Mouse (Mus musculus): ENCODE data around the gene D17Wsu92e. TPM values are rescaled to one million over a fixed set of nuclear protein-coding genes. Genes with fewer than 3 reads are reported as not detected.
"Not testable (repeated sequence)": the region's sequence is repeated elsewhere in the genome, so short reads cannot be mapped to it uniquely, and the experiment has no call there.

D17Wsu92e gene
- polyA plus RNA-seq, 1 experiment from 2014 or later, result 27.4 TPM

DNA sequence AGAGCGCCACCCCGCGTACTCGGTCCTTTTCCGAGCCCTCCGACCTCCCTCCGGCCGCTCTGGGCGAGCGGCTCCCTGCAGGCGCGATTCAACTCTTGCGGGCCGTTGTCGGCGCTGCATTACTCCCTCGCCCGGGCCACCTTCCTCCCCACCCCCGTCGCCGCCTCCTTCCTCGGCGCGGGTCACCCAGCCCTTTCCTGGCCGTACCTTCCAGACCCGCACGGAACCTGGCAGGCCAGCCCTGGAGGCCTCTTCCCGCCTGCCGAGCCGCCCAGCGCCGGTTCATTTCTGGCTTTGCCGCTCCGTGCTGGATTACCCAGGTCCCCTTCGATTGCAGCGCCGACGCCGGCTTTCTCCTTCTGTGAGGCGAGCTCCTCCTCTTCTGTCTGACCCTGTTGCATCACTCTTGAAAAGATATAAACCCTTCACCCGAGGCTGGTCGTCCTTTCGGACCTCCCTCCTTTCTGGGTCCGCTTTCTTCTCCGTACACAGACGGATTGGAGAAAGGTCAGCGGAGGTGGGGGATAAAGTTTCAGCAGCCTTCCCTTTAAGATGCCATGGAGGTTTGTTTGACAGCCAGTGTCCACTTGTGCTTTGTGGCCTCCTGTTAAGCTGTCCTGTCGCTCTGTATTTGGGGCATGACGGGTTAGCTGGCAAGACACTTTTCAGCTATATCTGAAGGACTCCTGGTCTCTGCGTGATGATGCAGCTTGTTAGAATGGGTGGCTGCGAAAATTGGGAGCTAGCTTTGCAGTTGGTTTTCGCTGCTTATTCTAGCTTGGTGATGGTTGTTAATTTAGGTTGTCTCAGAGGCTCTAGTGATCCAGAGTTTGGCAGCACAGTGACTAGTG lies 36.6 kb upstream of the D17Wsu92e start:
- Histone ChIP-seq H3K4me1 (replicated peaks; ENCODE audit: control insufficient read depth, insufficient read depth, low read length) (peaks cover 7% of the 10 kb centered on the region; the same call in 1 of the 2 replicates), H3K27me3 (replicated peaks; ENCODE audit: control insufficient read depth, insufficient read depth, low read length) (no peaks in the 10 kb centered on the region), H3K9ac (ENCODE audit: low read depth, low read length) (peak overlapping the region; percentile 75), H3K27ac (ENCODE audit: low read depth, low read length) (peak overlapping the region; percentile 88), H3K36me3 (ENCODE audit: control insufficient read depth, insufficient read depth) (peaks cover 20% of the 10 kb centered on the region; the same call in 1 of the 2 replicates), H3K4me2 (replicated peaks; ENCODE audit: low read depth) (peak overlapping the region; percentile 96), H3K4me3 (ENCODE audit: low read depth, low read length) (peak overlapping the region; percentile 95), H3K9me3 (ENCODE audit: control insufficient read depth) (no peaks in the 10 kb centered on the region)
- peak; percentile 64 for ATAC-seq
- 2% methylated on average over 52 of the region's 52 CpGs for WGBS
- no peak for TF ChIP-seq CTCF (IDR thresholded peaks at IDR 0.05; ENCODE audit: low read depth)

DNA sequence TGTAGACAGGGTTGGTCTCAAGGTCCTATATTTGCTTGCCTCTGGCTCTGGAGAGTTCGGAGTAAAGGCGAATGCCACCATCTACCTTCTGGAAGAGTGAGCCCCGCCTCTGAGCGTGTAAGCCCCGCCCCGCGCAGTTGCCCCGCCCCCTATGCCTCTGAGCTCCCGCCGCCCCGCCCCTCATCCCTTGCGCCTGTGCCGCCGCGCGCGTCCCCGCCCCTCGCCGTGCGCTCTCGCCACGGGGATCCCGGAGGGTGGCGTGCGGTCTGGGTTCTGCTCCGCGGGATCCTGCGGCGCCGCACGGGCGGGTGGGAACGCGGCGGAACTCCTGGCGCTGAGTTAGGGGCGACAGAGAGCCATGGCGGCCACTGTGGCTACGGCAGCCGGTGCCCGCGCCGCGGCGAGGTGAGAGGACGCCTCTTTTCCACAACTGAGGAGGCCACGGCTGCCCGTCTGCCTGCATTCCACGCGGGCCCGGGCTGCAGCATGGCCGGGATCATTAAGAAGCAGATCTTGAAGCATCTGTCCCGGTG lies 35.9 kb upstream of the D17Wsu92e start, which contains the start of gene Uhrf1bp1:
Uhrf1bp1 (plus strand) TSS at position 177 of the 533 bp plus-strand sequence.
- H3K36me3 ChIP-seq (ENCODE audit: control insufficient read depth, insufficient read depth), result peaks cover 24% of the 10 kb centered on the region; the same call in 1 of the 2 replicates
- peak within 1 kb of the TSS; percentile 96 for H3K4me2 ChIP-seq (replicated peaks; ENCODE audit: low read depth)
- peak within 1 kb of the TSS; percentile 88 for H3K27ac ChIP-seq (ENCODE audit: low read depth, low read length)
- peaks cover 7% of the 10 kb centered on the region; the same call in 1 of the 2 replicates for H3K4me1 ChIP-seq (replicated peaks; ENCODE audit: control insufficient read depth, insufficient read depth, low read length)
- peak within 1 kb of the TSS; percentile 95 for H3K4me3 ChIP-seq (ENCODE audit: low read depth, low read length)
- no peaks in the 10 kb centered on the region for H3K9me3 ChIP-seq (ENCODE audit: control insufficient read depth)
- TF ChIP-seq CTCF (IDR thresholded peaks at IDR 0.05; ENCODE audit: low read depth), result peak; percentile 28; the same call in 1 of the 2 replicates
- WGBS, result under 1% methylated on average over 54 of the region's 54 CpGs
- H3K27me3 ChIP-seq (replicated peaks; ENCODE audit: control insufficient read depth, insufficient read depth, low read length), result no peaks in the 10 kb centered on the region
- H3K9ac ChIP-seq (ENCODE audit: low read depth, low read length), result peak within 1 kb of the TSS; percentile 75
- peak; percentile 80 for ATAC-seq

DNA sequence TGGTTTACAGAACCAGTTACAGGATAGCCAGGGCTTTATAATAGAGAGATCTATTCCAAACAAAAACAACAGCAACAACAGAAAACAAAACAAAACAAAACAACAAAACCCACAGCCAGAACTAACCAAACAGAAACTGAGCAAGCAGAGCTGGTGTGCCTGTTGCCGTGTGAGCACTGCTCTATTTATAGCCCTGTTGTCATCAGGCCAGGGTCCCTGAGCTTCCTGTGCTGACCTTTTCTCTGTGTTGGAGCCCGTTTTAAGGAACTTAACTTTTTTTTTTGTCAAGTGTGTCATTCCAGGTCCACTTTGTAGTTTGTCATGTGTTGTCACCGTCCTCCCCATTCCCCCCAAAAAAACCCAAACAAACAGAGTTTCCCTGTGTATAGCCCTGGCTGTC lies 30.6 kb upstream of the D17Wsu92e start:
- no peak overlapping the region for H3K4me3 ChIP-seq (ENCODE audit: low read depth, low read length)
- no peaks in the 10 kb centered on the region for H3K4me1 ChIP-seq (replicated peaks; ENCODE audit: control insufficient read depth, insufficient read depth, low read length)
- no peak overlapping the region for H3K27ac ChIP-seq (ENCODE audit: low read depth, low read length)
- whole genome bisulfite sequencing, result 71% methylated on average over 3 of the region's 3 CpGs
- peaks cover 70% of the 10 kb centered on the region for H3K36me3 ChIP-seq (ENCODE audit: control insufficient read depth, insufficient read depth)
- ATAC-seq, result no peak
- H3K9ac ChIP-seq (ENCODE audit: low read depth, low read length), result no peak overlapping the region
- H3K9me3 ChIP-seq (ENCODE audit: control insufficient read depth), result no peaks in the 10 kb centered on the region
- TF ChIP-seq CTCF (IDR thresholded peaks at IDR 0.05; ENCODE audit: low read depth), result no peak
- H3K27me3 ChIP-seq (replicated peaks; ENCODE audit: control insufficient read depth, insufficient read depth, low read length), result no peaks in the 10 kb centered on the region
- no peak overlapping the region for H3K4me2 ChIP-seq (replicated peaks; ENCODE audit: low read depth)

DNA sequence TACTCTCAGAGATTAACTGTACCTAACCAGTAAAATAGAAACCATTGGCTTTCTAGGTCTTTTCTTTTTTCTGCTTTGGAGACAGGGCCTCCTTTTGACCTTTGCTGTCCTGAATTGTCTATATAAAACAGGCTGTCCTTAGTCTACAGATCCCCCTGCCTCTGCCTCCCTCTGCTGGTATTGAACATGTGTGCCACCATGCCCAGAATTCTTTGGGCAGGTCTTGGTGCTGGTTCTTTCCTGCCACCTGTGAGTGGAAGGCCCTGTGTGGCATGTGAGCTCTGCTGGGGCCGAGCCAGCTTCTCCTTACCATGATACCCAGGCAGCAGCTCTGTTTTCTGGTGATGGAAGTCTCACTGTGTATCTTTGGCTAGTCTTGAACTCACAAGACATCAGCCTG lies 27.9 kb upstream of the D17Wsu92e start:
- peak; percentile 44 for TF ChIP-seq CTCF (IDR thresholded peaks at IDR 0.05; ENCODE audit: low read depth)
- H3K27ac ChIP-seq (ENCODE audit: low read depth, low read length), result no peak overlapping the region
- no peaks in the 10 kb centered on the region for H3K9me3 ChIP-seq (ENCODE audit: control insufficient read depth)
- WGBS, result 100% methylated on average over 1 of the region's 1 CpGs
- H3K9ac ChIP-seq (ENCODE audit: low read depth, low read length), result no peak overlapping the region
- peaks cover 81% of the 10 kb centered on the region for H3K36me3 ChIP-seq (ENCODE audit: control insufficient read depth, insufficient read depth)
- H3K4me3 ChIP-seq (ENCODE audit: low read depth, low read length), result no peak overlapping the region
- H3K4me2 ChIP-seq (replicated peaks; ENCODE audit: low read depth), result no peak overlapping the region
- ATAC-seq, result no peak
- no peaks in the 10 kb centered on the region for H3K4me1 ChIP-seq (replicated peaks; ENCODE audit: control insufficient read depth, insufficient read depth, low read length)
- H3K27me3 ChIP-seq (replicated peaks; ENCODE audit: control insufficient read depth, insufficient read depth, low read length), result no peaks in the 10 kb centered on the region

DNA sequence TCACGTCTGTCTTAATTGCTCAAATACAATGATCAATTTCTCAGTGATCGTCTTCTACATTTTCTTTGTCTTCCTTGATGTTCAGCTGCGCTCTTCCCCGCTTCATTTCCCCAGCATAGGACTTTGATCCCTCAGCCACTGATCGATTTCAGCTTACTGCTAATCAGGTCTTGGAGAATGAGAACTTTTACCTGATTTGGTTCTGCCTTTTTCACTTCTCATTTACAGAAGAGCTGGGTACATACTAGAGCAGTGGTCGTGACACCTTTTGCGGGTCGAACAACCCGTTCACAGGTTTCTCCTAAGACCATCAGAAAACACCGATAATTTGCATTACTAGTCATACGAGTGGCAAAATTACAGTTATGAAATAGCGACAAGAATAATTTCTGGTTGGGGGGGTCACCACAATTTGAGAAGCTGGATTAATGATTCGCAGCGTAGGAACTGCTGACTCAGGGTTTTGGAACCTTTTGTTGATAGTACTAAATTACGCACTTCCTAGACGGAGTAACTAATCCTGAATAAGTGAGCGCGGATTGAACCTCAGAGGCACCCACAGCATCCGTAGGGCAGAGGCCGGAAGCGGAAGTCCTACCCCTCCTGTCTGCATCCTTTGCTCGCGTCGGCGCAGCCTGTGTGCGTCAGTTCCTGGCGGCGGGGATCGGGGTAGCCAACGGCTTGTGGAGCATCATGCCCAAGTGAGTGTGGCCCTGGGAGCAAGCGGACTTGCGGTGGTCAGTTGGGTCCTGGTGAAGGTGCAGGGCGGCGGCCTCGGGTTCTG lies 19.2 kb upstream of the D17Wsu92e start:
- Histone ChIP-seq H3K36me3 (ENCODE audit: control insufficient read depth, insufficient read depth) (peaks cover 8% of the 10 kb centered on the region), H3K9me3 (ENCODE audit: control insufficient read depth) (no peaks in the 10 kb centered on the region), H3K4me3 (ENCODE audit: low read depth, low read length) (peak overlapping the region; percentile 86), H3K27me3 (replicated peaks; ENCODE audit: control insufficient read depth, insufficient read depth, low read length) (no peaks in the 10 kb centered on the region), H3K27ac (ENCODE audit: low read depth, low read length) (peak overlapping the region; percentile 79), H3K4me1 (replicated peaks; ENCODE audit: control insufficient read depth, insufficient read depth, low read length) (no peaks in the 10 kb centered on the region), H3K9ac (ENCODE audit: low read depth, low read length) (peak overlapping the region; percentile 77), H3K4me2 (replicated peaks; ENCODE audit: low read depth) (peak overlapping the region; percentile 85)
- peak; percentile 97 for ATAC-seq
- TF ChIP-seq CTCF (IDR thresholded peaks at IDR 0.05; ENCODE audit: low read depth), result no peak
- whole genome bisulfite sequencing, result 2% methylated on average over 35 of the region's 35 CpGs

DNA sequence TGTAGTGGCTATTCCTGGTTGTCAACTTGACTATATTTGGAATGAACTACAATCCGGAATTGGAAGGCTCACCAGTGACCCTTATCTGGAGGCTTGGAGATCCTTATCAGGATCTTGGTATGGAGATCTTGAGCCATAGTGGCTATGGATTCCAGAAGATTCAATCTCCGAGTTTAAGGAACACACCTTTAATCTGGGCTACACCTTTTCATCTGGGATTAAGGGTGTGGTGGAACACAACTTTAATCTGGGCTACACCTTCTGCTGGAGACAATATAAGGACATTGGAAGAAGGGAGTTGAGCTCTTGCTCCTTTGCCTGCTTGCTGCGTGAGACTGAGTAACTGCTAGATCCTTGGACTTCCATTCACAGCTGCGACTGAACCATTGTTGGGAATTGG lies 17.4 kb upstream of the D17Wsu92e start, which contains the start of gene Snrpc:
Snrpc (plus strand) TSS at position 301 of the 400 bp plus-strand sequence.
- H3K27me3 ChIP-seq (replicated peaks; ENCODE audit: control insufficient read depth, insufficient read depth, low read length); H3K9me3 ChIP-seq (ENCODE audit: control insufficient read depth); ATAC-seq; H3K4me1 ChIP-seq (replicated peaks; ENCODE audit: control insufficient read depth, insufficient read depth, low read length); H3K36me3 ChIP-seq (ENCODE audit: control insufficient read depth, insufficient read depth): not testable (repeated sequence)
- Histone ChIP-seq H3K9ac (ENCODE audit: low read depth, low read length) (peak within 1 kb of the TSS; percentile 32; the same call in 1 of the 2 replicates), H3K4me3 (ENCODE audit: low read depth, low read length) (peak within 1 kb of the TSS; percentile 86), H3K27ac (ENCODE audit: low read depth, low read length) (peak within 1 kb of the TSS; percentile 79), H3K4me2 (replicated peaks; ENCODE audit: low read depth) (peak within 1 kb of the TSS; percentile 85)
- 80% methylated on average over 3 of the region's 4 CpGs for WGBS
